Mouse (Mus musculus): Measurements from ENCODE around the gene Lgals4. TPM values are rescaled to one million over a fixed set of nuclear protein-coding genes. Genes with fewer than 3 reads are reported as not detected.

The Lgals4 gene
- polyA plus RNA-seq, 1 experiment from 2014 or later: 21.3 TPM

DNA sequence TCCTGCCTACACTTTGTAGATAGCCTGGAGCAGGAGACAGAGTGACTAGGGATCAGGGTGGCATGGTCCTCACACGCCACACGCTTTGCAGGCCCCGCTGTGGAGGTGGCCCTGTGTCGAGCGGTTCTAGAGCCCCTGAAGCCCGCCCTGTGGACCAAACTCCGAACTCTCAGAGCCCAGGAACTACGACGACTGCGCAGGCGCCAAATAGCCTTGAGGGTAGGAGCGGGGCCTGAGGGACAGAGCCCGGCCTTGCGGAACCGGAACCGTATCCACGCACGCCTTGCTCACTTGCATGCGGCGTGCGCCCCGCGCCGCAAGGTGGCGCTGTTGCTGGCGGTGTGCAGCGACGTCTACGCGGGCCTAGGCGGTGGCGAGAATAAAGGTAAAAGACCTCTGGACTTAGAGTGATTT lies 37.1 kb upstream of the Lgals4 start:
- H3K27me3 ChIP-seq (ENCODE audit: insufficient read depth, low read length): no peaks in the 10 kb centered on the region
- peak; percentile 86 for ATAC-seq
- TF ChIP-seq CTCF (IDR thresholded peaks at IDR 0.05; ENCODE audit: low read depth) (peak; percentile 100), EP300 (IDR thresholded peaks at IDR 0.05; ENCODE audit: low read depth) (no peak)

DNA sequence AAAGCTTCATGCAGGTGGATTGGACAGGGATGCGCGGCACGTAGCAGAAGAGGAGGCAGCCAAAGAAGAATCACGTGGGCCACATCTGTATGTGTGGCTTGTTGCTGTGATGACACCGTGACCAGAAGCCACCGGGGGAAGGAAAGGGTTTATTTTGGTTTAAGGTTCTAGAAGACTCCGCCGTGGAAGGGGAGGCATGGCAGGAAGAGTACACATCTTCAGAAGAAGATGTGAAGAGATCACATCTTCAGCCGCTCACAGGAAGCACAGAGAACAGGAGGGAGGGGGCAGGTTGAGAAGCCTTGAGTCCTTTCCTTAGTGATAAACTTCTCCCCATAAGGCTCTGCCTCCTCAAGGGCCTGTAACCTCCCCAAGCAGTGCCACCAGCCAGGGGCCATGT lies 33.7 kb upstream of the Lgals4 start:
- peaks cover 36% of the 10 kb centered on the region for H3K4me1 ChIP-seq (ENCODE audit: insufficient read depth)
- no peak overlapping the region for H3K27ac ChIP-seq (ENCODE audit: low read depth)
- ATAC-seq: no peak
- no peak overlapping the region for H3K4me3 ChIP-seq (ENCODE audit: low read depth, low read length)
- H3K36me3 ChIP-seq (replicated peaks; ENCODE audit: insufficient read depth, low read length): 0 out of 2 replicates have a peak, but pooled peaks cover 2% of the 10 kb centered on the region
- no peaks in the 10 kb centered on the region for H3K9me3 ChIP-seq (ENCODE audit: low read length)
- H3K9ac ChIP-seq (replicated peaks): no peak overlapping the region
- TF ChIP-seq EP300 (IDR thresholded peaks at IDR 0.05; ENCODE audit: low read depth) (no peak), CTCF (IDR thresholded peaks at IDR 0.05; ENCODE audit: low read depth) (no peak)
- DNase-seq: no peak
- WGBS (ENCODE audit: insufficient replicate concordance): 86% methylated on average over 9 of the region's 9 CpGs
- H3K4me2 ChIP-seq (ENCODE audit: low read depth, low read length): no peak overlapping the region
- no peaks in the 10 kb centered on the region for H3K27me3 ChIP-seq (ENCODE audit: insufficient read depth, low read length)

More for the DNA sequence above, 37.1 kb upstream of the Lgals4 start:
- H3K9ac ChIP-seq (replicated peaks): peak overlapping the region; percentile 56
- H3K4me1 ChIP-seq (ENCODE audit: insufficient read depth): peaks cover 15% of the 10 kb centered on the region
- no peaks in the 10 kb centered on the region for H3K9me3 ChIP-seq (ENCODE audit: low read length)
- H3K27ac ChIP-seq (ENCODE audit: low read depth): peak overlapping the region; percentile 83
- peak overlapping the region; percentile 71 for H3K4me2 ChIP-seq (ENCODE audit: low read depth, low read length)
- H3K4me3 ChIP-seq (ENCODE audit: low read depth, low read length): peak overlapping the region; percentile 29
- 0 out of 2 replicates have a peak, but pooled peaks cover 2% of the 10 kb centered on the region for H3K36me3 ChIP-seq (replicated peaks; ENCODE audit: insufficient read depth, low read length)
- WGBS (ENCODE audit: insufficient replicate concordance): 3% methylated on average over 32 of the region's 32 CpGs
- peak; percentile 88 for DNase-seq

DNA sequence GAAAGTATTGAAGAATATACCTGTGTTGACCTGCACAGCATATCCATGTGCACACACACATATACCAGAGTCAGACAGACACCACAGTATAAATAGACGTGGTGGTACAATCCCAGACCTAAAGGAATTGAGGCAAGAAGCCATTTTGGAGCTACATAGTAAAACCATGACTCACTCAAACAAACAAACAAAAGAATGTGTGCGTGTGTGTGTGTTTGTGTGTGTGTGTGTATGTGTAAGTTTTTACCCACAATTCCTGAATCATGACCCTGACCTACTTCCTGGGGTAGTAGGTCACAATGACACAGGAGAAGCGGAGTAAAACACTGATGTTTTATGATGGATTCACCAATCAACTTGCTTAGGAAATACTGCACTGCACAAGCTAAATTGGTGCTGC lies 32.2 kb upstream of the Lgals4 start:
- H3K9me3 ChIP-seq (ENCODE audit: low read length): no peaks in the 10 kb centered on the region
- H3K27ac ChIP-seq (ENCODE audit: low read depth): no peak overlapping the region; the same call in 1 of the 2 replicates
- H3K27me3 ChIP-seq (ENCODE audit: insufficient read depth, low read length): no peaks in the 10 kb centered on the region
- DNase-seq: no peak
- 0 out of 2 replicates have a peak, but pooled peaks cover 2% of the 10 kb centered on the region for H3K36me3 ChIP-seq (replicated peaks; ENCODE audit: insufficient read depth, low read length)
- TF ChIP-seq EP300 (IDR thresholded peaks at IDR 0.05; ENCODE audit: low read depth) (no peak), CTCF (IDR thresholded peaks at IDR 0.05; ENCODE audit: low read depth) (no peak)
- H3K4me2 ChIP-seq (ENCODE audit: low read depth, low read length): no peak overlapping the region
- no peak overlapping the region for H3K9ac ChIP-seq (replicated peaks)
- ATAC-seq: peak; percentile 58
- H3K4me3 ChIP-seq (ENCODE audit: low read depth, low read length): no peak overlapping the region
- H3K4me1 ChIP-seq (ENCODE audit: insufficient read depth): peaks cover 26% of the 10 kb centered on the region
- WGBS (ENCODE audit: insufficient replicate concordance): 58% methylated on average over 3 of the region's 3 CpGs

DNA sequence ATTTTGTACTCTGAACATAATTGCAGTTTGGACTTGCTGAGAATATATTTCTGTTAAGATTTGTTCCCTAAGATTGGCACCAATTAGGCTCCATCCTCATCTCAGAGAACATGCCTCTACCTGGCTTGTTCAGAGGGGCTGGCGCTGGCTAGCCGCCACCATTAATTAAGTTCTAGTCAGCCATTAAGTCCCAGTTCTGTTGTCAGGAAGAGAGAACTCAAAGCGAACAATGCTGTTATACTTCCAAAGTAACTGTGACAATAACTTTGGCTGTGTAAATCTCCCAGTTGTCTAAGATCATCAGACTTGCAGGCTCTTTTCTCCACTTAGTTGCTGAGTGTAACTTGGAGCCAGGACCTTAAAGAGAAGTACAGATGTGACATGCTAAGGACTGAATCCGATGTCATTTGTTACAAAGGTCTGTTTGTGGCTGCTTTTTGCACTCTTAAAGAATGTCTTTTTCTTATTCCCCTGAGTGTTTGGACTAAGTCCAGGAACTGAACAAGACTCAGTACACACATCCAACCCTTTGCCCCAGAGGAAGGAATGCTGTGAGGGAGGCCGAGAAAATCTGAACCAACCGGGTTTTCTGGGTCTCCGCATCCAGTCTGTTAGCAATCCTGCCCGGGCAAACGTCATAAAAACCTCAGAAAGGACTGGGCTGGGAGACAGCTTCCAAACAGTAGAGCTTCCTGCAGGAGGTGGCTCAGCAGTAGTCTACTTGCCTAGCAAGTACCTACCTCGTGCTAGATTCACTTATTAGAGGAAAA lies 31.6 kb upstream of the Lgals4 start:
- Histone ChIP-seq H3K36me3 (replicated peaks; ENCODE audit: insufficient read depth, low read length) (0 out of 2 replicates have a peak, but pooled peaks cover 2% of the 10 kb centered on the region), H3K9me3 (ENCODE audit: low read length) (no peaks in the 10 kb centered on the region), H3K4me1 (ENCODE audit: insufficient read depth) (peaks cover 23% of the 10 kb centered on the region), H3K27me3 (ENCODE audit: insufficient read depth, low read length) (no peaks in the 10 kb centered on the region), H3K27ac (ENCODE audit: low read depth) (peak overlapping the region; percentile 87), H3K4me2 (ENCODE audit: low read depth, low read length) (0 out of 2 replicates have a peak overlapping the region, but pooled peaks have one; percentile 45), H3K9ac (replicated peaks) (no peak overlapping the region), H3K4me3 (ENCODE audit: low read depth, low read length) (no peak overlapping the region)
- DNase-seq (no peak), ATAC-seq (no peak)
- 49% methylated on average over 10 of the region's 10 CpGs for WGBS (ENCODE audit: insufficient replicate concordance)
- no peak for TF ChIP-seq CTCF (IDR thresholded peaks at IDR 0.05; ENCODE audit: low read depth)
- no peak for TF ChIP-seq EP300 (IDR thresholded peaks at IDR 0.05; ENCODE audit: low read depth)

DNA sequence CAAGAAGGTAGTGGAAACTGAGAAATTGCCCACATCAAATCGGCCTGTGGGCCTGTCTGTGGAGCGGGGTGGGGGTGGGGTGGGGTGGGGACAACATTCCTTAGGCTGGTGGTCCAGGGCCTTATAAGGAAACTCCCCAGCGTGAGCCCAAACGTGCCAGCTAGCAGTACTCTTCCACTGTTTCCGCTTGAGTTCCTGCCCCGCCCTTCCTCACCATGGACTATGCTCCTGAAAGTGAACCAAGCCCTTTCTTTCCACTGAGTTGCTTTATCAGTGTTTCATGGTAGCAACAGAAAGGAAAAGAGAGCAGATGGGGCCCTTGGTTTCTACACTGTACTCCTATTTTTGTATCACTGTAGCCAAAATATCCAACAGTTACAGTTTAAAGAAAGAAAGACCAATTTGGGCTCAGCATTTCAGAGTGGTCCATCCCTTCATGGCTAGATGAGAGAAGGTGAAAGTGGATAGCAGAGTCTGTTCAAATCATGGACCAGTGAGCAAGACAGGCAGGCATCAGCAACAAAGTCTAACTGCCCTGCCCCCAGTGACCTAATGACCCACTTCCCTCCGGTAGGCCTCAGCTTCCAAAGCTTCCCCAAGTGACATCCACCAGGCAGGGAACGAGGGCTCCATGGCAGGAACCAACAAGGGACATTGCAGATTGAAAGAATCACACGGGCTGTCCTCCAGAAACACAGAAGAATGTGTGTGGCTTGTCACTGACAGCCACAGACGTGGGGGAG lies 30.6 kb upstream of the Lgals4 start:
- 15% methylated on average over 10 of the region's 10 CpGs for WGBS (ENCODE audit: insufficient replicate concordance)
- H3K4me3 ChIP-seq (ENCODE audit: low read depth, low read length): no peak overlapping the region
- TF ChIP-seq CTCF (IDR thresholded peaks at IDR 0.05; ENCODE audit: low read depth): no peak
- H3K27ac ChIP-seq (ENCODE audit: low read depth): peak overlapping the region; percentile 87
- H3K9me3 ChIP-seq (ENCODE audit: low read length): no peaks in the 10 kb centered on the region
- peak overlapping the region; percentile 45 for H3K4me2 ChIP-seq (ENCODE audit: low read depth, low read length)
- 0 out of 2 replicates have a peak, but pooled peaks cover 2% of the 10 kb centered on the region for H3K36me3 ChIP-seq (replicated peaks; ENCODE audit: insufficient read depth, low read length)
- H3K9ac ChIP-seq (replicated peaks): no peak overlapping the region; the same call in 1 of the 2 replicates
- DNase-seq (peak; percentile 55), ATAC-seq (peak; percentile 35)
- peaks cover 29% of the 10 kb centered on the region for H3K4me1 ChIP-seq (ENCODE audit: insufficient read depth)
- H3K27me3 ChIP-seq (ENCODE audit: insufficient read depth, low read length): no peaks in the 10 kb centered on the region

DNA sequence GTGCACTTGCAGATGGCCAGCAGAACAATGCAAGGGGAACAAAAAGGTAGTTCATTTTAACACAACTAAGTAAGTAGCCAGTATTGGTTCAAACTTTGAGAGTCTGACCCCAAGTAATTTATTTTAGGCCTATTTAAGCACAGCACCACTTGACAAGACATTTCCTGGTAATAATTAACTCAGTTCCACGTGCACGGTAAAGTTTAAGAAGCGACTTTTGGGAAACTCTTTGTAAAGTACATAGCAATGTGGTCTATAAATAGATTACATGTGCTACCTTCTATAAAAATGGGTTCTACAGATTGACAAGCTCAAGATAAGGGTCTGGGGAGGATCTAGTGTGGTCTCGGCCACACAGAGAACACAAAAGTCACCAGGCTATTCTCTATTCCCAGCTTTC lies 29.9 kb upstream of the Lgals4 start:
- Histone ChIP-seq H3K4me3 (ENCODE audit: low read depth, low read length) (no peak overlapping the region), H3K27me3 (ENCODE audit: insufficient read depth, low read length) (no peaks in the 10 kb centered on the region), H3K4me1 (ENCODE audit: insufficient read depth) (peaks cover 34% of the 10 kb centered on the region), H3K9me3 (ENCODE audit: low read length) (no peaks in the 10 kb centered on the region), H3K9ac (replicated peaks) (no peak overlapping the region), H3K4me2 (ENCODE audit: low read depth, low read length) (no peak overlapping the region), H3K36me3 (replicated peaks; ENCODE audit: insufficient read depth, low read length) (0 out of 2 replicates have a peak, but pooled peaks cover 2% of the 10 kb centered on the region), H3K27ac (ENCODE audit: low read depth) (peak overlapping the region; percentile 87)
- ATAC-seq (no peak), DNase-seq (no peak)
- TF ChIP-seq EP300 (IDR thresholded peaks at IDR 0.05; ENCODE audit: low read depth) (no peak), CTCF (IDR thresholded peaks at IDR 0.05; ENCODE audit: low read depth) (no peak)
- WGBS (ENCODE audit: insufficient replicate concordance): 29% methylated on average over 4 of the region's 4 CpGs
